Mouse (Mus musculus) MEL (cell line): Measurements from ENCODE around the gene Atpif1. TPM values are rescaled to one million over a fixed set of nuclear protein-coding genes. Genes with fewer than 3 reads are reported as not detected.
A peak's percentile ranks its signal among the peaks of the same experiment; 100 is the strongest.

ENCODE experiments used
- DNase-seq: peaks from one replicate; pipeline ENCODE4 v3.0.0; 2011; ENCODE audit warnings: low read depth, low spot score
- H3K27ac ChIP-seq: 2 replicates; pipeline ENCODE4 v1.5.1; 2012; ENCODE audit warnings: low read depth, mild to moderate bottlenecking, control low read depth, low read length, moderate library complexity; ENCODE audit not compliant: control insufficient read depth
- H3K27me3 ChIP-seq, 2 experiments: fragments of 150-350 bp in 1 of 2; sonication (generic) in 1 of 2; 2 replicates each; pipeline ENCODE4 v1.6.1; 2012; ENCODE audit warnings: low read length in 2 of 2, mild to moderate bottlenecking in 2 of 2, improper control_type of control experiment in 1 of 2, moderate library complexity in 1 of 2; ENCODE audit not compliant: insufficient read depth in 2 of 2, control insufficient read depth in 1 of 2
- H3K36me3 ChIP-seq, 2 experiments: 2 replicates each; pipeline ENCODE4 v1.6.1; 2012 to 2014; ENCODE audit warnings: low read length in 2 of 2, improper control_type of control experiment in 1 of 2, inconsistent platforms in 1 of 2, mild to moderate bottlenecking in 1 of 2; ENCODE audit not compliant: insufficient read depth in 2 of 2, control insufficient read depth in 1 of 2
- H3K4me1 ChIP-seq, 2 experiments: fragments of 150-350 bp in 1 of 2; sonication (generic) in 1 of 2; 2 replicates each; pipeline ENCODE4 v1.6.1; 2012; ENCODE audit warnings: low read length in 2 of 2, improper control_type of control experiment in 1 of 2, mild to moderate bottlenecking in 1 of 2; ENCODE audit not compliant: insufficient read depth in 2 of 2, control insufficient read depth in 1 of 2
- H3K4me3 ChIP-seq, 2 experiments: fragments of 150-350 bp in 1 of 2; sonication (generic) in 1 of 2; 2 replicates each; pipeline ENCODE4 v1.5.1; 2012; ENCODE audit warnings: low read depth in 2 of 2, low read length in 2 of 2, mild to moderate bottlenecking in 2 of 2, moderate library complexity in 2 of 2, control low read depth in 1 of 2, improper control_type of control experiment in 1 of 2; ENCODE audit not compliant: control insufficient read depth in 1 of 2, insufficient read depth in 1 of 2
- H3K79me2 ChIP-seq: 2 replicates; pipeline ENCODE4 v1.6.1; 2012; ENCODE audit warnings: mild to moderate bottlenecking, low read length, moderate library complexity; ENCODE audit not compliant: control insufficient read depth, poor library complexity, insufficient read depth
- H3K9ac ChIP-seq: 2 replicates; pipeline ENCODE4 v1.6.1; 2012; ENCODE audit warnings: low read depth, mild to moderate bottlenecking, control low read depth, low read length, moderate library complexity; ENCODE audit not compliant: control insufficient read depth, poor library complexity, severe bottlenecking
- H3K9me3 ChIP-seq: fragments of 150-350 bp; sonication (generic); replicated peaks from 2 replicates; pipeline ENCODE4 v1.6.1; 2012; ENCODE audit warnings: mild to moderate bottlenecking, low read length, improper control_type of control experiment, moderate library complexity; ENCODE audit not compliant: insufficient read depth
- BHLHE40 ChIP-seq: IDR thresholded peaks from 2 replicates; pipeline ENCODE4 v1.6.1; 2012; ENCODE audit warnings: low read depth, mild to moderate bottlenecking, inconsistent platforms, low read length, improper control_type of control experiment, borderline replicate concordance
- CHD1 ChIP-seq: IDR thresholded peaks from 2 replicates; pipeline ENCODE4 v1.6.1; 2012; ENCODE audit warnings: low read depth, mild to moderate bottlenecking, inconsistent platforms, low read length, improper control_type of control experiment
- E2F4 ChIP-seq: IDR thresholded peaks from 2 replicates; pipeline ENCODE4 v1.6.1; 2011; ENCODE audit warnings: low read depth, low read length, improper control_type of control experiment, borderline replicate concordance
- EP300 ChIP-seq, 2 experiments: IDR thresholded peaks; 2 replicates each; pipeline ENCODE4 v1.6.1; 2011; ENCODE audit warnings: improper control_type of control experiment in 2 of 2, low read length in 2 of 2, low read depth in 1 of 2, mild to moderate bottlenecking in 1 of 2
- ETS1 ChIP-seq: IDR thresholded peaks from 2 replicates; pipeline ENCODE4 v1.6.1; 2012; ENCODE audit warnings: low read depth, mild to moderate bottlenecking, inconsistent platforms, low read length, improper control_type of control experiment, moderate library complexity
- GABPA ChIP-seq: IDR thresholded peaks from 2 replicates; pipeline ENCODE4 v1.6.1; 2012; ENCODE audit warnings: low read depth, mild to moderate bottlenecking, inconsistent platforms, low read length, improper control_type of control experiment, moderate library complexity
- GATA1 ChIP-seq: IDR thresholded peaks from 2 replicates; pipeline ENCODE4 v1.6.1; 2011; ENCODE audit warnings: low read depth, low read length, improper control_type of control experiment
- JUND ChIP-seq: IDR thresholded peaks from 2 replicates; pipeline ENCODE4 v1.6.1; 2011; ENCODE audit warnings: low read depth, mild to moderate bottlenecking, improper control_type of control experiment, low read length
- KAT2A ChIP-seq: conservative IDR thresholded peaks from 2 replicates; pipeline ENCODE4 v1.6.1; 2012; ENCODE audit warnings: low read depth, low read length, improper control_type of control experiment, inconsistent platforms
- MAX ChIP-seq: IDR thresholded peaks from 2 replicates; pipeline ENCODE4 v1.6.1; 2011; ENCODE audit warnings: low read length, improper control_type of control experiment
- MAZ ChIP-seq: IDR thresholded peaks from 2 replicates; pipeline ENCODE4 v1.6.1; 2012; ENCODE audit warnings: low read depth, mild to moderate bottlenecking, inconsistent platforms, low read length, improper control_type of control experiment
- MEF2A ChIP-seq: IDR thresholded peaks from 2 replicates; pipeline ENCODE4 v1.6.1; 2014; ENCODE audit warnings: low read depth, mild to moderate bottlenecking, inconsistent platforms, low read length, improper control_type of control experiment; ENCODE audit not compliant: poor library complexity, insufficient replicate concordance, severe bottlenecking; ENCODE audit errors: extremely low read depth
- MYC ChIP-seq: IDR thresholded peaks from 2 replicates; pipeline ENCODE4 v1.6.1; 2011; ENCODE audit warnings: low read depth, mild to moderate bottlenecking, low read length, improper control_type of control experiment, moderate library complexity
- NRF1 ChIP-seq: IDR thresholded peaks from 2 replicates; pipeline ENCODE4 v1.6.1; 2014; ENCODE audit warnings: low read depth, mild to moderate bottlenecking, inconsistent platforms, low read length, improper control_type of control experiment, moderate library complexity; ENCODE audit not compliant: poor library complexity, insufficient read depth, severe bottlenecking
- POLR2A ChIP-seq, 2 experiments: IDR thresholded peaks; 2 replicates each; pipeline ENCODE4 v1.6.1; 2011 to 2012; ENCODE audit warnings: low read length in 2 of 2, mild to moderate bottlenecking in 2 of 2, control low read depth in 1 of 2, improper control_type of control experiment in 1 of 2, low read depth in 1 of 2, moderate library complexity in 1 of 2; ENCODE audit not compliant: control insufficient read depth in 1 of 2, insufficient read depth in 1 of 2, poor library complexity in 1 of 2
- POLR2AphosphoS5 ChIP-seq: IDR thresholded peaks from 2 replicates; pipeline ENCODE4 v1.6.1; 2012; ENCODE audit warnings: low read depth, borderline replicate concordance, mild to moderate bottlenecking, inconsistent platforms, low read length, moderate library complexity, mixed read lengths
- RAD21 ChIP-seq: IDR thresholded peaks from 2 replicates; pipeline ENCODE4 v1.6.1; 2011; ENCODE audit warnings: mild to moderate bottlenecking, low read depth, low read length, improper control_type of control experiment
- SMC3 ChIP-seq: IDR thresholded peaks from 2 replicates; pipeline ENCODE4 v1.6.1; 2011; ENCODE audit warnings: low read depth, low read length, improper control_type of control experiment
- TAL1 ChIP-seq: IDR thresholded peaks from 2 replicates; pipeline ENCODE4 v1.6.1; 2012; ENCODE audit warnings: mild to moderate bottlenecking, inconsistent platforms, low read length, moderate library complexity, mixed read lengths
- TBP ChIP-seq: IDR thresholded peaks from 2 replicates; pipeline ENCODE4 v1.8.0; 2011; ENCODE audit warnings: low read depth, low read length, improper control_type of control experiment
- TCF12 ChIP-seq: IDR thresholded peaks from 2 replicates; pipeline ENCODE4 v1.6.1; 2014; ENCODE audit warnings: low read depth, mild to moderate bottlenecking, inconsistent platforms, low read length, improper control_type of control experiment, moderate library complexity
- UBTF ChIP-seq: IDR thresholded peaks from 2 replicates; pipeline ENCODE4 v1.6.1; 2012; ENCODE audit warnings: low read depth, mild to moderate bottlenecking, inconsistent platforms, low read length, improper control_type of control experiment, moderate library complexity, borderline replicate concordance; ENCODE audit not compliant: insufficient read depth
- ZC3H11A ChIP-seq: IDR thresholded peaks from 2 replicates; pipeline ENCODE4 v1.6.1; 2012; ENCODE audit warnings: low read depth, mild to moderate bottlenecking, inconsistent platforms, low read length, improper control_type of control experiment
- ZKSCAN1 ChIP-seq: IDR thresholded peaks from 2 replicates; pipeline ENCODE4 v1.6.1; 2012; ENCODE audit warnings: low read depth, mild to moderate bottlenecking, inconsistent platforms, low read length, improper control_type of control experiment, moderate library complexity
- ZNF384 ChIP-seq: IDR thresholded peaks from 2 replicates; pipeline ENCODE4 v1.6.1; 2012; ENCODE audit warnings: low read depth, mild to moderate bottlenecking, inconsistent platforms, low read length, improper control_type of control experiment
- polyA plus RNA-seq, 2 experiments: library from polyadenylated mRNA; stranded (reverse) in 1 of 2; unstranded in 1 of 2; fragments of >175 nt in 1 of 2; fragments of >200 nt in 1 of 2; gene quantifications; 2 replicates each; pipeline versions ENCODE4 v1.2.1 to v1.2.4; 2012; ENCODE audit warnings: low replicate concordance in 2 of 2, low read depth in 1 of 2; ENCODE audit not compliant: insufficient read length in 2 of 2, insufficient read depth in 1 of 2, missing spikeins in 1 of 2
- total RNA-seq: library from RNA; depleted of rRNA; stranded (reverse); fragments of 300-350 nt; gene quantifications from 2 replicates; pipeline ENCODE4 v1.2.3, GENCODE M21; 2012

The Atpif1 gene
- total and polyA plus RNA-seq, 3 experiments = 566 to 730 TPM; not detected in 1

DNA sequence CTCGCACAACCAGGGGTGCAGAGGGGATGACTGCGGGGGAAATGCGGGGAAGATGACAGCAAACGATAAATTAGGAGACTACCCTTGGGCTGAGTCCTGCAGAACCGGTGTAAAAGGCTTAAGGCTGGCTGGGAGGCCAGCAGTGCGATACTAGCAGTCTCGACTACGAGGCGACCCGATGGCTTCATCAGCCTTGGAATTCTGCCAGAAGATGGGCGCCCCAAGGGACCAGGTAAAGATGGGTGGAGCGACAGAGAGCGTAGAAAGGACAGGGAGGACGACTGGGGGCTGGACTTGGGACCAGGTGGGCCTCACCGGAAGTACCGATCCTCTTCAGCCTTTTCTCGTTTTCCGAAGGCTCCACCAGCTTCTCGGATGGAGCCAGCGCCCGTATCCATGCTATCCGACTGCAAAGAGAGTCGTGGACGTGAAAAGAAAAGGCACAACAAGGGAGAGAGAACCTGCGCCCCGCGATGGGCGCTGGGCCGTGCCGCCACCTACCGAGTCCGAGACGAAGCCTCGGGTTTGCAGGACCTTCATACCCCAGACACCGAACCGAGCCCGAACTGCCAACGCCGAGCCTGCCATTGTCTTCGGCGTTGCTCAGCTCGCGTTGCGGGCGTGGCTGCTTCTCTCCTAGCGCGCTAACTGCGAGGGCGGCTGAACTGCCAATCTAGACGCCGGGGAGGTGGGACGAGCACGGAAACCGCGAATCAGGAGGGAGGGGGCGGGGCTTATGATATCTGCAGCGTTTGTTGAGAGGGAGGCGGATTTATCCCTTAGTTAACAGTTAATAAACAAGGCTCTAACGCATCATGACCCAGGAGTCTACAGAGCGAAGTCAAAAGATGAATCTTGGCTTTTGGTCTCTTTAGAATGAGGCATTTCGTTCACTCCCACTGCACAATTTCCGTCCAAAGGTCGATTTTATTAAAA, at the start of gene Atpif1 (continued):
- TF ChIP-seq ZKSCAN1 (no peak), E2F4 (no peak), MYC (peak; percentile 53; the same call in 1 of the 2 replicates), ETS1 (peak; percentile 43; the same call in 1 of the 2 replicates), CHD1 (no peak; the same call in 1 of the 2 replicates)

GRCm38 (mm10) chr4:132574809-132575347, 41.4 kb upstream of the Atpif1 start:
- peak; percentile 57 for DNase-seq
- H3K4me3 ChIP-seq = no peak overlapping the region
- TF ChIP-seq ETS1 = 0 out of 2 replicates have a peak, but pooled peaks have one; percentile 35
- TF ChIP-seq ZC3H11A = no peak
- TF ChIP-seq TCF12 = peak; percentile 39; the same call in 1 of the 2 replicates
- TF ChIP-seq ZNF384 = peak; percentile 78
- TF ChIP-seq GATA1 = peak; percentile 52; the same call in 1 of the 2 replicates
- no peak for TF ChIP-seq POLR2A (IDR thresholded peaks at IDR 0.05; ENCODE audit: control insufficient read depth in 1 of 2, insufficient read depth in 1 of 2, low read depth in 1 of 2, low read length in 2 of 2, poor library complexity in 1 of 2)
- peak; percentile 54 to 57; a peak in 1 of 4 replicates for TF ChIP-seq EP300 (IDR thresholded peaks at IDR 0.05; ENCODE audit: low read depth in 1 of 2, low read length in 2 of 2)
- no peaks in the 10 kb centered on the region for H3K27me3 ChIP-seq
- H3K36me3 ChIP-seq = peaks cover 0 to 4% of the 10 kb centered on the region in 2 experiments; a peak in 2 of 4 replicates
- no peaks in the 10 kb centered on the region for H3K79me2 ChIP-seq
- H3K27ac ChIP-seq = peak overlapping the region; percentile 11; the same call in 1 of the 2 replicates
- H3K9me3 ChIP-seq = no peaks in the 10 kb centered on the region
- H3K9ac ChIP-seq = no peak overlapping the region
- peaks cover 0 to 3% of the 10 kb centered on the region in 2 experiments; a peak in 1 of 4 replicates for H3K4me1 ChIP-seq

DNA sequence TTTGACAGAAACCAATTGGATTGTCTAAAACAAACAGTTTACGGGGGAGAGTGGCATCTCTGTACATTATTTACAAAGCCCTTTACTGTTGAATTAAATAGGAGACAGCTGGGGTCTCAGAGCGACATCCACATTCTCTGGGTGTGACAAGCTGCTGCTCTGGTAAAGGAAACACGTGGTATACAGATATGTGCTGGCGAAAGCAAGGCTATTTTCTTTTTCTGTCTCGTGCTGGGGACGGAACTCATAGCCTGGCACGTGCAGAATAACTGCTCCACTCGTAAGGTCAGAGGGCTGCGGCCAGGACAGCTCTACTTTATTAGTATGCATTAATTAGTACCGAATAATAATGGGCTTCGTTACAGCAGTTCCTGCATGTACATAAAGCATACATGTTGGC, 39.9 kb upstream of the Atpif1 start:
- H3K27me3 ChIP-seq = no peaks in the 10 kb centered on the region
- no peaks in the 10 kb centered on the region for H3K9me3 ChIP-seq
- no peak overlapping the region for H3K27ac ChIP-seq
- peaks cover 0 to 4% of the 10 kb centered on the region in 2 experiments; a peak in 2 of 4 replicates for H3K36me3 ChIP-seq
- DNase-seq = no peak
- peaks cover 0 to 3% of the 10 kb centered on the region in 2 experiments; a peak in 1 of 4 replicates for H3K4me1 ChIP-seq
- H3K4me3 ChIP-seq = no peak overlapping the region
- H3K9ac ChIP-seq = no peak overlapping the region
- H3K79me2 ChIP-seq = no peaks in the 10 kb centered on the region
- no peak for TF ChIP-seq ETS1
- TF ChIP-seq RAD21 = no peak
- TF ChIP-seq MYC = no peak
- no peak for TF ChIP-seq TAL1
- no peak for TF ChIP-seq MEF2A
- no peak for TF ChIP-seq E2F4
- TF ChIP-seq MAX = no peak
- TF ChIP-seq KAT2A = no peak
- TF ChIP-seq POLR2AphosphoS5 = no peak
- no peak for TF ChIP-seq JUND
- TF ChIP-seq ZKSCAN1 = no peak
- TF ChIP-seq BHLHE40 = no peak
- TF ChIP-seq UBTF = no peak
- no peak for TF ChIP-seq SMC3
- no peak for TF ChIP-seq NRF1
- TF ChIP-seq TBP = no peak
- no peak for TF ChIP-seq MAZ
- TF ChIP-seq GABPA = no peak
- no peak for TF ChIP-seq CHD1
